Mouse (Mus musculus) effector memory CD4-positive, alpha-beta T cell, adult 5 months (primary cell): ENCODE data around the gene Litaf. TPM values are rescaled to one million over a fixed set of nuclear protein-coding genes. Genes with fewer than 3 reads are reported as not detected.

Experiments used
- polyA plus RNA-seq: library from polyadenylated mRNA; unstranded; fragments of 100-300 nt; shearing (Covaris generic); gene quantifications from one replicate; pipeline ENCODE4 v1.2.1, GENCODE M21; 2017

The Litaf gene
- polyA plus RNA-seq: 134 TPM

DNA sequence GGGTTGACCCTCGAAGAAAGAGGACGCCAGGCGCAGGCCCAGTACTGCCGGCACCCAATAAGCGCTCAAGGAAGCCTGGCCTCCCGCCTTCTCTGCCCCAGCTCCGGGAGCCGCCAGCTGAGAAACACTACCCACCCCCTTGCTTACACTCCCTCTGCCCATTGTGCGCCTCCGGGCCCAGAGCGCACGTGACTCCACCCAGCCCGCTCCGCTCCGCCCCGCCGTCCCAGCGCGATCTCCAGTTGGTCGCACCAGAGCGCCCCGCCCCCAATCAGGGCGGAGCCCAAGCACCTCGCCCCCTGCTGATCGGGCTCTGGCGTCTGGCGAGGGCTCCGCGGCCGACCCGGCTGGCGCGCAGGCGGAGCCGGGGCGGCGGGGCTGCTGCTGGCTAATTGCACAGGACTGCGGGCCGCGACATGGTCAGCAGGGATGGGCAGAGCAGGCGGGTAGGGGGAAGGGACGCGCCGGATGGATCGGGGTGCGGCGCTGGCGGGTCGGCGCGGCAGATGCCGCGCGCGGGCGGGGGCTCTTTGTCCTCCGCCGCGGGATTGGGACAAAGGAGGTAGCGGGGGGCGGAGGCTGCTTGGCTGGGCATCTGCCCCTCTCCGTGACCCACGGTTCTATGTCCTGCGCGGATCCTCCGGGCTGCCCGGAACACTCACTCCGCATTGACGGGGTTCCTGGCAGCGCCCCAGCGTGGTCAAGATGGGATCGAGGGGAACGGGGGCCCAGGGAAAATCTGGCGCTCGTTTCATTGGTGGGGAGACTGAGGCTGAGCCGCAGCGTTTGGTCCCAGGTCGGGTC is at the start of gene Litaf:
TSS of gene Litaf (minus strand) at position 129 of the 804 bp plus-strand sequence.

DNA sequence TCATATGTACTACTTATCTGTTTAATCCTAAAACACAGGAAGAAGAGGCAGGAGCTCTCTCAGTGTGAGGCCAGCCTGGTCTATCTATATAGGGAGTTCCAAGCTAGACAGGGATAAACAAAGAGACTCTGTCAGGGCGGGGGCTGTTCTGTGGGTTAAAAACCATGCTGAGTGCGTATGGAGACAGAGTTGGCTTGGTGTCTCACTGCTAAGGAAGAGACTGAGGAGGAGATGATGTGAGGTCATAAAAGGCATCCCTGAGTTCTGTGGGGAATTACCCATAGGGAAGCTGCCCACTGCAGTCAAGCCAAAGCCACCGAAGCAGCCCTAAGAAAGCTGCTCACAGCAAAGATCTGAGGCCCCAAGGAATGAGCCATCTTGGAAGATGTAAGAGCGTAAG is 5.3 kb downstream of the Litaf start, which contains the start of gene Snn:
TSS of gene Snn (plus strand) at position 301 of the 400 bp plus-strand sequence.

Other genes with a start within 250 kb of the Litaf start
- 3.4 TPM for gene Rmi2, start 231.1 kb downstream of the Litaf start, polyA plus RNA-seq
- 3.6 TPM for gene Snn, start 5.2 kb downstream of the Litaf start, polyA plus RNA-seq
- gene Txndc11, start 68.5 kb upstream of the Litaf start, polyA plus RNA-seq: 74.2 TPM
- 343 TPM for gene Zc3h7a, start 110.2 kb upstream of the Litaf start, polyA plus RNA-seq
- gene Rsl1d1, start 137.2 kb upstream of the Litaf start, polyA plus RNA-seq: 161 TPM
- gene Gspt1, start 188.2 kb upstream of the Litaf start, polyA plus RNA-seq: 83.3 TPM
- not detected for gene Tnfrsf17, start 247.7 kb upstream of the Litaf start, polyA plus RNA-seq